Mouse (Mus musculus) hindbrain, embryonic 15.5 days (tissue): ENCODE data around the gene Mndal. TPM values are rescaled to one million over a fixed set of nuclear protein-coding genes. Genes with fewer than 3 reads are reported as not detected.
"Not testable (repeated sequence)": the region's sequence is repeated elsewhere in the genome, so short reads cannot be mapped to it uniquely, and the experiment has no call there.

Experiments used
- ATAC-seq: fragments of 200-750 bp; cut with Nextera tagmentation; 2 replicates; pipeline ENCODE4 v1.8.0; 2017; ENCODE audit warnings: low read depth, moderate number of reproducible peaks, moderate TSS enrichment; ENCODE audit not compliant: low FRiP score
- H3K27ac ChIP-seq: fragments of 300-500 bp; sonication (generic); replicated peaks from 2 replicates; pipeline ENCODE4 v1.5.1; 2015; ENCODE audit warnings: mild to moderate bottlenecking, inconsistent platforms
- H3K27me3 ChIP-seq: fragments of 300-500 bp; sonication (generic); 2 replicates; pipeline ENCODE4 v1.6.1; 2015; ENCODE audit warnings: control low read depth, inconsistent platforms
- H3K36me3 ChIP-seq: fragments of 300-500 bp; sonication (generic); 2 replicates; pipeline ENCODE4 v1.6.1; 2015; ENCODE audit warnings: control low read depth, inconsistent platforms
- H3K4me1 ChIP-seq: fragments of 300-500 bp; sonication (generic); replicated peaks from 2 replicates; pipeline ENCODE4 v1.6.1; 2015; ENCODE audit warnings: control low read depth, inconsistent platforms
- H3K4me2 ChIP-seq: fragments of 300-500 bp; sonication (generic); 2 replicates; pipeline ENCODE4 v1.6.1; 2015; ENCODE audit warnings: moderate library complexity, mild to moderate bottlenecking, inconsistent platforms
- H3K4me3 ChIP-seq: fragments of 300-500 bp; sonication (generic); 2 replicates; pipeline ENCODE4 v1.5.1; 2015; ENCODE audit warnings: mild to moderate bottlenecking, inconsistent platforms
- H3K9ac ChIP-seq: fragments of 300-500 bp; sonication (generic); 2 replicates; pipeline ENCODE4 v1.6.1; 2015; ENCODE audit warnings: inconsistent platforms
- H3K9me3 ChIP-seq: fragments of 300-500 bp; sonication (generic); 2 replicates; pipeline ENCODE4 v1.6.1; 2016; ENCODE audit warnings: control low read depth, inconsistent platforms
- whole genome bisulfite sequencing: fragments of 180-500 bp; shearing (Covaris S2); methylation state at CpG from one replicate; pipeline ENCODE4 v1.1.7; 2015; 5-methylcytosine and 5-hydroxymethylcytosine counted together
- polyA plus RNA-seq: library from polyadenylated mRNA; unstranded; fragments of >200 nt; fragmentation: Nextera tagmentation; extraction: Ambion mirVana; gene quantifications from 2 replicates; pipeline ENCODE4 v1.2.1, GENCODE M21; 2015

Mndal gene
- polyA plus RNA-seq, 1 experiment from 2014 or later: 0.54 TPM

GRCm38 (mm10) chr1:173879225-173879987 lies 62.9 kb downstream of the Mndal start:
- H3K27ac ChIP-seq, H3K27me3 ChIP-seq, ATAC-seq, H3K4me2 ChIP-seq, H3K4me3 ChIP-seq, H3K4me1 ChIP-seq, H3K9ac ChIP-seq, H3K9me3 ChIP-seq, H3K36me3 ChIP-seq: not testable (repeated sequence)
- WGBS: 89% methylated on average over 5 of the region's 5 CpGs

DNA sequence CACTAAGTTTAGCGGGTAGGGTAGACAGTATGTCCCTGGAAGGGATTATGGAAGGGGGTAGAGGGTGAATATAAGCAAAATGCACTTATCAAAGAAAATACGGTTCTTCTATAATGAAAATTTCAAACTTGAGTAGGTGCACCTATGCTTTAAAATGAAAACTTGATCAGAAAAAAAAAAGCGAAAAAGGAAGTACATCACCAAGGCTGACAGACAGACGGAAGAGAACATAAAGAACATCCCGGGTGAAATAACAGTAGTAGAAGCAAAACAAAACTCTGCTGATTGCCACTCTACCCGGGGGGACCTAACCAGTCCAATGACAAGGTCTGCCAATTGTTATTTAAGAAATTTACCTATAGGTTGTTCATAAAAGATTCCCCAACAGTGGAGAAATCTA lies 64.0 kb downstream of the Mndal start:
- H3K4me3 ChIP-seq, ATAC-seq, H3K4me2 ChIP-seq, H3K27me3 ChIP-seq, H3K27ac ChIP-seq, H3K9ac ChIP-seq, H3K9me3 ChIP-seq, H3K4me1 ChIP-seq, H3K36me3 ChIP-seq: not testable (repeated sequence)
- 90% methylated on average over 6 of the region's 6 CpGs for WGBS

DNA sequence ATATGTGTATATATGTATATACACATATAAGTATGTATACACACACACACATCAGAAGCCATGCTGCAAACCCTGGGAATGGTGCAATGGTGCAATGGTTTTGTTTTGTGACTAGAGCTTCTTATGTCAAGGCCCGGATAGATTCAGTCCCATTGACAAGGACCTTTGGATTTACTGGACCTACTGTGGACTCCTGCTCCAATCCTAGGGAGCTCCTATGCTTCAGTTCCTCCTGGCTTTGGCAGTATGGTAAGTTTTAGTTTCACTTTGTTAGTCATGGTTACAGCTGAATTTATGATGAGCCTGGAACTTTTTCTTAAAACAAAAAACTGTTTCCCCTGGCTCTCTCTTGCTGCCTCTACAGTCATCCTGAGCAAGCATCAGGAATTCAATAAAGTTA lies 65.2 kb downstream of the Mndal start:
- H3K9ac ChIP-seq, H3K27ac ChIP-seq, H3K36me3 ChIP-seq, H3K4me1 ChIP-seq, H3K4me2 ChIP-seq, H3K9me3 ChIP-seq, H3K4me3 ChIP-seq, H3K27me3 ChIP-seq, ATAC-seq: not testable (repeated sequence)
- 90% methylated on average over 1 of the region's 1 CpGs for WGBS

- H3K9me3 ChIP-seq, H3K27ac ChIP-seq, H3K36me3 ChIP-seq, H3K4me3 ChIP-seq, H3K9ac ChIP-seq, ATAC-seq, H3K4me1 ChIP-seq, H3K4me2 ChIP-seq, H3K27me3 ChIP-seq: not testable (repeated sequence)
- WGBS: 81% methylated on average over 1 of the region's 1 CpGs
These were observed 73.7 kb downstream of the Mndal start for GRCm38 (mm10) chr1:173868586-173868985.

GRCm38 (mm10) chr1:173866504-173866903 lies 75.8 kb downstream of the Mndal start:
- no peak overlapping the region for H3K4me2 ChIP-seq
- H3K9ac ChIP-seq: no peak overlapping the region
- no peaks in the 10 kb centered on the region for H3K9me3 ChIP-seq
- no peak overlapping the region for H3K4me3 ChIP-seq
- no peaks in the 10 kb centered on the region for H3K27me3 ChIP-seq
- no peak overlapping the region for H3K27ac ChIP-seq
- WGBS: 85% methylated on average over 12 of the region's 12 CpGs
- ATAC-seq: no peak
- H3K4me1 ChIP-seq: no peaks in the 10 kb centered on the region
- H3K36me3 ChIP-seq: no peaks in the 10 kb centered on the region

GRCm38 (mm10) chr1:173853711-173854110 lies 88.6 kb downstream of the Mndal start:
- not testable (repeated sequence) for H3K27ac ChIP-seq, H3K27me3 ChIP-seq, ATAC-seq

DNA sequence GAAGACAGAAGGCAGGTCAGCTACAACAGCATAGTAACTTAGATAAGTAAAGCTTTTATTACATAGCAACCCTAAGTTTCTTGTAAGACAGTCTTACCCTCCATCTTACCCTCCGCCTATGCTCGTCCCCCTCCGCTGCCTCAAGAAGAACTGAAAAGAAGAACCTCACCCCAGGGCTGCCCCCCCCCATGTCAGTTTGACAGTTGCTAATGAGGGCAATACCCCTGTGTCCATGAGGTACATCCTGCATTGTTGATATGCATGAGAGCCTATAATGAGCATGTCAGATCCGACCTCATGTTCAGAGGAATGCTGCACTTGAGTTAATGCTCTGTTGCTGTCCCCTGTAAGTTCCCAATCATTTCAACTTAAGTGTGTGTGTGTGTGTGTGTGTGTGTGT lies 89.4 kb downstream of the Mndal start:
- 46% methylated on average over 4 of the region's 4 CpGs for WGBS

More at GRCm38 (mm10) chr1:173853711-173854110, 88.6 kb downstream of the Mndal start:
- not testable (repeated sequence) for H3K9me3 ChIP-seq, H3K4me3 ChIP-seq, H3K9ac ChIP-seq, H3K4me1 ChIP-seq, H3K4me2 ChIP-seq, H3K36me3 ChIP-seq

GRCm38 (mm10) chr1:173846193-173846592 lies 96.1 kb downstream of the Mndal start:
- not testable (repeated sequence) for H3K9me3 ChIP-seq, H3K27me3 ChIP-seq, H3K9ac ChIP-seq, ATAC-seq, H3K36me3 ChIP-seq, H3K27ac ChIP-seq, H3K4me1 ChIP-seq, H3K4me3 ChIP-seq, H3K4me2 ChIP-seq
- WGBS: 89% methylated on average over 4 of the region's 4 CpGs

More for the DNA sequence above, 89.4 kb downstream of the Mndal start:
- H3K9me3 ChIP-seq, H3K27ac ChIP-seq, ATAC-seq, H3K36me3 ChIP-seq, H3K4me1 ChIP-seq, H3K4me3 ChIP-seq, H3K27me3 ChIP-seq, H3K4me2 ChIP-seq, H3K9ac ChIP-seq: not testable (repeated sequence)

GRCm38 (mm10) chr1:173844754-173845153 lies 97.5 kb downstream of the Mndal start:
- no peak overlapping the region for H3K27ac ChIP-seq
- no peaks in the 10 kb centered on the region for H3K27me3 ChIP-seq
- no peaks in the 10 kb centered on the region for H3K9me3 ChIP-seq
- H3K36me3 ChIP-seq: no peaks in the 10 kb centered on the region
- H3K4me2 ChIP-seq: no peak overlapping the region
- no peaks in the 10 kb centered on the region for H3K4me1 ChIP-seq
- 78% methylated on average over 1 of the region's 1 CpGs for WGBS
- H3K4me3 ChIP-seq: no peak overlapping the region
- ATAC-seq: no peak
- H3K9ac ChIP-seq: no peak overlapping the region

GRCm38 (mm10) chr1:173821481-173821803 lies 120.8 kb downstream of the Mndal start:
- not testable (repeated sequence) for H3K36me3 ChIP-seq, H3K4me1 ChIP-seq, H3K4me3 ChIP-seq, H3K4me2 ChIP-seq, H3K27ac ChIP-seq, ATAC-seq, H3K9ac ChIP-seq, H3K27me3 ChIP-seq, H3K9me3 ChIP-seq
- 67% methylated on average over 2 of the region's 2 CpGs for WGBS

GRCm38 (mm10) chr1:173820794-173821480 lies 121.4 kb downstream of the Mndal start:
- H3K9me3 ChIP-seq, H3K9ac ChIP-seq, H3K4me2 ChIP-seq, H3K27ac ChIP-seq, H3K4me3 ChIP-seq, H3K36me3 ChIP-seq, H3K4me1 ChIP-seq, H3K27me3 ChIP-seq, ATAC-seq: not testable (repeated sequence)
- WGBS: 85% methylated on average over 2 of the region's 2 CpGs

GRCm38 (mm10) chr1:173809294-173809693 lies 133.0 kb downstream of the Mndal start:
- not testable (repeated sequence) for H3K4me2 ChIP-seq, ATAC-seq, H3K27ac ChIP-seq, H3K4me1 ChIP-seq, H3K36me3 ChIP-seq, H3K9me3 ChIP-seq, H3K27me3 ChIP-seq, H3K4me3 ChIP-seq, H3K9ac ChIP-seq
- 77% methylated on average over 2 of the region's 2 CpGs for WGBS
